Mouse (Mus musculus) frontal cortex, postnatal 25 days (tissue): ENCODE data around the gene Hnrnpu.

Experiments
- DNase-seq, 2 experiments: peaks; one replicate each; pipeline ENCODE4 v3.0.0; 2022; ENCODE audit warnings: low spot score in 2 of 2

Gene Hnrnpu

DNA sequence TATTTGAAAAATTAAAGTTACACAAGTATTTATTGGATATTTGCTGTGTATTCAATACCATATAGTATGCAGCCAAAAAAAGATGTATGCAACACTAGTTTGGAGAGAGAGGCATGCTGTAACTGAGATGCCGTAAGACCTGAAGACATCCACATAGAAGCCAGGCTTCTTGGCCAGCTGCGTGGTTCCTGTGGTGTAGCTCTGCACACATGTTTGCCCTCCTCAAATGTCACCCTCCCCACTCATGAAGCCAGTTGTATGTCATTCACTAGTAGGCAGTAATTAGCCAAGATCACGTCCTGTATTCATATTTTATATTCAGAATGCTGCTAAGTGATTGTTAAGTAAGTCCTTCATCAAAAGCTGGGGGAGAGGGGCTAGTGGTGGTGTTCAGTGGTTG lies 3.8 kb upstream of the Hnrnpu start:
- DNase-seq: no peak

GRCm38 (mm10) chr1:178340213-178340612 lies 2.6 kb upstream of the Hnrnpu start:
- no peak for DNase-seq

- DNase-seq: no peak
Measured at GRCm38 (mm10) chr1:178338318-178338641, 683 bp upstream of the Hnrnpu start.

GRCm38 (mm10) chr1:178336777-178337481 lies 668 bp downstream of the Hnrnpu start:
- DNase-seq: no peak

GRCm38 (mm10) chr1:178336289-178336775 lies 1.3 kb downstream of the Hnrnpu start:
- peak; percentile 76 to 83 for DNase-seq

DNA sequence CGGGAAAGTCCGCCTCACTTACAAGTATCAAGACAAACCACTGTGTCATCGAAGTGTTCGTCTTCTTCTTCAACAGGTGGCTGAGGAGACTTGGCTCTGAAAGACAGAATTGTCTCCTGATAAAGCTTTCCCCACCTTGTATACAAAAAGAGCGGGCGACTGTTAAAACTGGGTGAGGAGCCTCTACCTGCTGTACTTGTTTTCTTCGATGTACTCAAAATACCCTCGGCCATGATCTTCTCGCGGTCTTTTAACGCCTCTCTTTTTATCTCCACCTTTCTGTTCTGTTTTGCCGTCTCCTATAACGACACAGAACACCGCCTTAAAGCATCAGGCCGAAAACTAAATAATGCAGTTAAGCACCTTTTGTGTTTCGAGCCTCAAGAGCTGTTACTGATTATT lies 1.7 kb downstream of the Hnrnpu start:
- no peak for DNase-seq

DNA sequence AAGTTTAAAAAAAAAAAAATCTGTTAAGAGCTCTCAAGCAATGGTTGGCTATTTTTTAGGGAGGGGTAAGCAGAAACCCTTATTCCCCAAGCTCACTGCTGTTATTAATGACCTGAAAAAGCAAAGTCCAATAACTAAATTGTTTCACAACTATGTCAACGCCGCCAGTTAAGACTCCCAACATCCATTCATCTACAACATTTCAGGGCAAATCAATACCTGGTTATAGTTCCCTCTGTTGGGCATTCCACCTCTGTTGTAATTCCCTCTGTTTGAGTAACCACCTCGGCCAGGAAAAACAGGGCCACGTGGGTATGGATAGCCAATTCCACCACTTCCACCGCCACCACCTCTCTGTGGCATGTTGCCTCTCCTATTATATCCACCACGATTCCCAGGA lies 7.7 kb downstream of the Hnrnpu start:
- DNase-seq: no peak

- no peak for DNase-seq
Measured at GRCm38 (mm10) chr1:178329017-178329416, 8.6 kb downstream of the Hnrnpu start.

DNA sequence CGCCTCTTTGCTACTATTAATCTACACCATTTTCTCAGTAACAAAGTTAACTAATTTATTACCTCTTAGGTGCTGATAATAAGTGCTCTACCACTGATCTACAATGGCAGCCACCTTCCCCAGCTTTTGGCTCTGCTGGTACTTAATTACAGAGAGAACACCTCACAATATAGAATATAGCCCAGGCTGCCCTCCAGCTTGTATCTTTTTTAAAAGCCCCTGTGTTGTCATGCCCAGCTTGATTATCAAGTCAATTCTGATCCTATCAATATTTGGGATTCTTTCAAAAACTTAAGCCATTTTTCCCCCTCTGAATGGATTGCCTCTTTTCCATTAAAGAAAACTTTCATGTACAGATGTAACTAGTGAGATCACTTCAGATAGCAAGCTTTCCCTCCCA lies 10.6 kb downstream of the Hnrnpu start:
- DNase-seq: no peak

DNA sequence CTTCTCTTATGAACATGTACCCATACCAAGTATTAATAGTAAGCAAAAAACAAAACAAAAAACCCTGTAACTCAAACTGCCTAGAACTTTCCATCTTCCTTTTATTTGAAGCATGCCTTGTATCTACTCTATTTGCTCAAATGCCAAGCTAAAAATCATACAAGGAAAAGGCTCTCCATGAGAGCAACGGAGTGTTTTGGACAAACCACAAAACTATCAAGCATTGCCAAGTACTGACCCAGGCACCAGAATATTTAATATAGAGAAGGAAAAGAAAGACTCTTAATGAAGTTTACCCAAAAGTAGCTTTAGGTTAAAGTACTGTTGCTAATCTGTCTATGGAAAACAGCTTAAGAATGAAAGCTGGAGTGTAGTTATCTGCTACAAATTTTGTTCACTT lies 11.2 kb downstream of the Hnrnpu start:
- DNase-seq: no peak

- no peak for DNase-seq
Measured at GRCm38 (mm10) chr1:178324568-178324967, 13.0 kb downstream of the Hnrnpu start.

GRCm38 (mm10) chr1:178323235-178323634 lies 14.4 kb downstream of the Hnrnpu start:
- no peak for DNase-seq

GRCm38 (mm10) chr1:178321730-178322357 lies 15.8 kb downstream of the Hnrnpu start:
- DNase-seq: no peak

DNA sequence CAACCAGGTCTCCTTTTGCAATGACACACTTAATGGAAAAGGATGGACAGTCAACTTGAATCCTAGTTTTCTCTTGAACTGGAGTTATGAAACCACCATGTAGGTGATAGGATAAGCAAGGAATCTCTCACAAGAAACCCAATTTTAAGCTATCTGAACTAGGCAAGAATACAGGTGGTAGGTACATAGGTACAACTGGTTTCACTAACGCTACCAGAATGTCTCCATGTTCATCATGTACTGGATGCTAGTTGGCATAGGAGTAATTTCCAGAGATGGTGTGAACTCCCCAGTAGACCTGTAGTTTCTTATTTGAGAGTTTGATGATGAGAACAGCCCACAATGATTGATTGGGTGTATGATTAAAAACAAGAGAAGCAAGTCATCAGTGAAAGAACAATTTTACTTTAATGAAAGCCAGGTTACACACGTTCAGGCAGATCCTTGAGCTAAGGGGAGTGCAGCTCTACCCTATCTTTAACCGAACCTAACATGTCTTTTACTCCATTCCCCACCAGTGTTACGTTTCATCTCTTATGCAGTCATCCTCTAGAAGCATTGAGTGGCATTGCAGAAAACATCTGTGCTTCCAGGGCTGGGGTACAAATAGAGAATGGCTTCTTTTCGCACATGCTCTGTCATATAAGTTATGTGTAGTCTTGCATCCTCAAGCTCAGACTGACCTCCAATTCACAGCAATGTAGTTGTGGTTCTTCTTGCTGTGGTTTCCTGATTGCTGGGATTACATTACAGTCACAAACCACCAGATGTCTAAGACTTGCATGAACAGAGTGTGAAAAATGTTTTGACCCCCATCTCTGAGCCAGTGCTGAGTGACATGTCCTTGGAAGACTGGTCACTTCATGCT lies 16.6 kb downstream of the Hnrnpu start:
- DNase-seq: no peak

DNA sequence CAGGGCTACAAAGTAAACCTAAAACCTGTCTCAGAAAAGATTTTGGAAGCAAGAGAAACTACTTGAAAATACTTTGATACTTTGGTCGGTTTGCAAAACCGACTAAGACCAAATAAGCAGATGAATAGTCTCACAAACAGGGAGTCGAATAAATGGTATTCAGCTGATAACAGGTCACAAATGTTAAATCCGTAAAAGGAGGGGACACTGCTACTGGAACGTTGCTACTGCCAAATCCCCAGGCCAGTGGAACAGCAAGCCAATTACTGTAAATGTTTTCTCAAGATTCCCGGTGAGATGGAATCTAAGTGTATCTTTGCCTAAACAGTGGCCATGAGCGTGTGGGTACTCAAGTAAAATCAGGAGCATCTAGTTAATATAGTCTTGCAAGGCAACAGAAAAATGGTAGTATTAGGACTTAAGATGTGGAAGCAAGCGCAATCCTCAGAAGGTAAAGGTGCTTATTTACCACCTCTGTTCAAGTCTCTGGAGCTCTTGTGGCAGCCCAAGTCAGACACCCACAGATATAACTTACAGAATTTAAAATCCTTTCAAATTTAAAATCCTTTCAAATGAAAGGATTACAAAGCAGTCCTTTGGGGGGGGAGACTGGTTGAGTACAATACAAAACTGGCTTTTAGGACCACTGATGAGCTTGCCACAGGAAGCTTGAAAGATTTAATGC lies 17.4 kb downstream of the Hnrnpu start:
- DNase-seq: no peak

- peak in 1 of 2 experiments; percentile 20 for DNase-seq
Measured at GRCm38 (mm10) chr1:178319295-178320037, 18.1 kb downstream of the Hnrnpu start.

GRCm38 (mm10) chr1:178318389-178319184 lies 19.0 kb downstream of the Hnrnpu start, which contains the start of gene Cox20:
Gene Cox20, plus strand, starts transcription at chr1:178319130.
- peak; percentile 91 to 92 for DNase-seq

- no peak for DNase-seq
Measured at GRCm38 (mm10) chr1:178318002-178318388, 19.6 kb downstream of the Hnrnpu start.

DNA sequence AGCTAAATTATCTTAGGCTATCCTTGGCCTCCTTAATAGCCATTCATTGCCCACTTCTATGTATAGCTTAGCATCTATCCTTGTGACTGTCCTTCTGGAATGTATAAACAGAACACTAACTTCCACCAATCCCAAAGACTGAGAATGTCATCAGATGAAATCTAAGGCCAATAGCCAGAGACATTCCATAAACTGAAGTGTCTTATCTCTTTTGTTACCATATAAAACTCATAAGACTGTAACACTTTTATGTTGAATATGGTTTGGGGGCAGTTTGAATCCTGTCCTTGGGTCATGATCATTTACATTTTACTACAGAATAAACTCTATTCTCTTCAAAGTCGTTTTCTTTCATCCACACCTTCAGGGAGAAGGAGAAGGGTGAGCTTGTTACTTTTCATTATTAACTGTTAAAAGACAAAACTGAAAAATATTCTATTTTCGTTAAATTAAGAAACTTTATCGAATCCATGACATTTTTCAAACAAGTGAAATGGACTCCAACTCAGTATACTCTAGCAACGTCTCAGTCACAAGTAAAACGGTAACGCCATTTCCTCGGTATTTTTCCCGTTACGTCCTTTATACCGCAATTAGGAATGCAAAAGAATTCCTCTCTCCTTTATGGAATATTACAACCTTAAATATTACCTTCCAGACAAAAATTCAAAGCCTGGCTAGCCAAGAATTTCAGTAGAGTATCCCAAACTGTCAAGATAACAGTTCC lies 20.2 kb downstream of the Hnrnpu start:
- no peak for DNase-seq

DNA sequence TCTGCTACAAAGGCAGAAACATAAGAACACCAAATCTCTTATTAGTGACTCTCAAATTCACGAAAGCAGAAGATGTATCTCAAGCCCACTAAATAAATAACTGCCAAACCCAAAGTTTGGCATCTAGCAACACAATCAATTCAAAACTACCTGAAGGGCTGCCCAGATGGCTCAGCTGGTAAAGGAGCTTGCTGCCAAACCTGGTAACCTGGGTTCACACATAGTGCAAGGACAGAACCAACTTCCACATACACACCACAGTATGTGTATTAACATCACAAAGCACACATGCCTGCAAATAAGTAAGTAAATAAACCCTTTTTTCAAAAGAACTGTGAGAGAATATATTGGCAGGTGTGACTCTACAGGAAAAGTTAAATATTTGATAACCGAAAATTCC lies 23.4 kb downstream of the Hnrnpu start:
- DNase-seq: no peak
